Mouse (Mus musculus): ENCODE data around the gene Avil. TPM values are rescaled to one million over a fixed set of nuclear protein-coding genes. Genes with fewer than 3 reads are reported as not detected.

Gene Avil
- total and polyA plus RNA-seq, 3 experiments: 2.7 to 20.0 (median 8.2) TPM

DNA sequence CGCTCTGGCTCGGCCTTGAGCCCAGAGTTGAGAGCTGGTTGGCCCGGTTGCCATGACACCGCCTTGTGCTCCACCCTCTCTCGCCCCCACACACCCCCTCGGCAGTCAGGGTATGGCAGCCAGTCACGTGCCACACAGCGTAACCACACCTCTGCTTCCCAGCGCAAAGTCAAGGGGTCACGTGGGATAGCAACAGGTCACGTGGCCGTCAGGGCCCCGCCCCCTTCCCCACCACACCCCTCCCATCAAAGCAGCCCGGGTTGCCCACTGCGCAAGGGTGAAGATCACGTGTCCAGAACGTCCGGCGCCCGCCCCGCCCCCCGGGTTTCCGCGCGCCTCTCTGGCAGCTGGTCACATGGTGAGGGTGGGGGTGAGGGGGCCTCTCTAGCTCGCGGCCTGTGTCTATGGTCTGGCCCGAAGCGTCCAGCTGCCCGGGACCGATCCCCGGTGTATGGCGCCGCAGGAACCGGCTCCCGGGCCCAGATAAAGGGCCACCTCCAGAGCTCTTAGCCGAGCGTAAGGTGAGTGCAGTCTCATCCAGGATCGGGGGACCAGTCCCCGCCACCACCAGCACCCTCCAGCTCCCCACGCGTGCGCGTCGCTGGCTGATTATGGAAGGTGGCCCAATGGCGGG is 62.8 kb downstream of the Avil start, which contains the start of gene Cdk4:
Gene Cdk4 (plus strand): TSS at position 296 of the 634 bp plus-strand sequence.
- peaks cover 8 to 45% of the 10 kb centered on the region in 2 experiments for H3K4me1 ChIP-seq (ENCODE audit: control insufficient read depth in 1 of 2, insufficient read depth in 2 of 2)
- in situ Hi-C loops (cut with MboI; ENCODE audit: low pct_ligation_motif_present, low pct_unique_long_range_greater_than_20kb, low sequenced_read_pairs): no loop called here
- no peak for TF ChIP-seq CTCF (conservative IDR thresholded peaks at IDR 0.05 in 1 of 2, IDR thresholded peaks at IDR 0.05 in 1 of 2; ENCODE audit: low read depth in 2 of 2, low read length in 2 of 2)
- TF ChIP-seq ZMIZ1 (IDR thresholded peaks at IDR 0.05; ENCODE audit: low read depth, low read length): no peak
- peak; percentile 49 for TF ChIP-seq IRF4 (IDR thresholded peaks at IDR 0.05; ENCODE audit: low read depth, low read length)
- peak; percentile 67; the same call in 1 of the 2 replicates for TF ChIP-seq MEF2A (IDR thresholded peaks at IDR 0.05; ENCODE audit: borderline replicate concordance, low read depth, low read length)
- no peak for TF ChIP-seq MAFK (IDR thresholded peaks at IDR 0.05; ENCODE audit: insufficient replicate concordance, low read length)
- TF ChIP-seq ELF1 (IDR thresholded peaks at IDR 0.05; ENCODE audit: low read depth, low read length): peak; percentile 70
- TF ChIP-seq ETS1 (conservative IDR thresholded peaks at IDR 0.05; ENCODE audit: low read depth, low read length): peak; percentile 29
- no peak for TF ChIP-seq E2F4 (IDR thresholded peaks at IDR 0.05; ENCODE audit: insufficient replicate concordance, low read depth, low read length)
- TF ChIP-seq CHD1 (IDR thresholded peaks at IDR 0.05; ENCODE audit: low read depth, low read length): no peak
- peak; percentile 88 for TF ChIP-seq SIN3A (IDR thresholded peaks at IDR 0.05; ENCODE audit: low read length)
- no peak for TF ChIP-seq JUN (IDR thresholded peaks at IDR 0.05; ENCODE audit: insufficient read depth, low read depth, low read length)
- no peak for TF ChIP-seq ZNF384 (IDR thresholded peaks at IDR 0.05; ENCODE audit: low read depth, low read length)
- TF ChIP-seq MXI1 (IDR thresholded peaks at IDR 0.05; ENCODE audit: low read depth, low read length): peak; percentile 91
- no peak for TF ChIP-seq SMC3 (IDR thresholded peaks at IDR 0.05; ENCODE audit: low read depth, low read length)
- peak; percentile 88 for TF ChIP-seq NELFE (IDR thresholded peaks at IDR 0.05; ENCODE audit: low read depth, low read length)
- no peak for TF ChIP-seq CHD2 (IDR thresholded peaks at IDR 0.05; ENCODE audit: low read length)
- peak; percentile 97 for TF ChIP-seq MAZ (IDR thresholded peaks at IDR 0.05; ENCODE audit: low read depth, low read length)
- TF ChIP-seq JUND (conservative IDR thresholded peaks at IDR 0.05; ENCODE audit: low read depth, low read length): no peak
- peak; percentile 72; the same call in 1 of the 2 replicates for TF ChIP-seq POLR2AphosphoS2 (IDR thresholded peaks at IDR 0.05; ENCODE audit: low read depth, low read length)
- peak; percentile 89 for TF ChIP-seq TCF12 (IDR thresholded peaks at IDR 0.05; ENCODE audit: low read depth, low read length)
- no peak for TF ChIP-seq ZC3H11A (IDR thresholded peaks at IDR 0.05; ENCODE audit: low read depth, low read length)
- no peak for TF ChIP-seq MYC (IDR thresholded peaks at IDR 0.05; ENCODE audit: low read depth, low read length)
- peak; percentile 33; the same call in 1 of the 2 replicates for TF ChIP-seq UBTF (IDR thresholded peaks at IDR 0.05; ENCODE audit: low read depth, low read length)
- TF ChIP-seq EP300 (IDR thresholded peaks at IDR 0.05; ENCODE audit: low read length): no peak
- peak; percentile 100 for TF ChIP-seq MAX (IDR thresholded peaks at IDR 0.05; ENCODE audit: low read length)
- TF ChIP-seq RAD21 (IDR thresholded peaks at IDR 0.05; ENCODE audit: low read depth, low read length): no peak
- no peak for TF ChIP-seq ZKSCAN1 (IDR thresholded peaks at IDR 0.05; ENCODE audit: borderline replicate concordance, low read depth, low read length)
- TF ChIP-seq NRF1 (IDR thresholded peaks at IDR 0.05; ENCODE audit: low read depth, low read length): peak; percentile 84
- no peak for TF ChIP-seq GABPA (IDR thresholded peaks at IDR 0.05; ENCODE audit: insufficient replicate concordance, low read depth, low read length)
- peak; percentile 81 for TF ChIP-seq HCFC1 (IDR thresholded peaks at IDR 0.05; ENCODE audit: low read depth, low read length)
- no peak for TF ChIP-seq PAX5 (IDR thresholded peaks at IDR 0.05; ENCODE audit: low read length)
- peak; percentile 98 for TF ChIP-seq BHLHE40 (IDR thresholded peaks at IDR 0.05; ENCODE audit: low read depth, low read length)
- TF ChIP-seq TBP (conservative IDR thresholded peaks at IDR 0.05; ENCODE audit: low read depth, low read length): 0 out of 2 replicates have a peak, but pooled peaks have one; percentile 47
- no peak for TF ChIP-seq RCOR1 (conservative IDR thresholded peaks at IDR 0.05; ENCODE audit: low read depth, low read length)
- TF ChIP-seq POLR2A (IDR thresholded peaks at IDR 0.05; ENCODE audit: low read depth, low read length): peak; percentile 89
- TF ChIP-seq USF2 (conservative IDR thresholded peaks at IDR 0.05; ENCODE audit: low read depth, low read length): peak; percentile 100
- TF ChIP-seq KAT2A (IDR thresholded peaks at IDR 0.05; ENCODE audit: insufficient replicate concordance, low read length): 0 out of 2 replicates have a peak, but pooled peaks have one; percentile 69
- TF ChIP-seq USF1 (IDR thresholded peaks at IDR 0.05; ENCODE audit: low read depth, low read length): peak; percentile 99
- peak within 1 kb of the TSS; percentile 93 for H3K9ac ChIP-seq (ENCODE audit: insufficient read depth, low read depth)
- peaks cover 21% of the 10 kb centered on the region for H3K79me2 ChIP-seq (replicated peaks; ENCODE audit: control insufficient read depth, extremely low read depth, insufficient read depth, poor library complexity, severe bottlenecking)
- dilution Hi-C loops (cut with MboI; ENCODE audit: extremely low pct_ligation_motif_present, extremely low pct_unique_long_range_greater_than_20kb, low sequenced_read_pairs): no loop called here
- peak within 1 kb of the TSS; percentile 33; the same call in 1 of the 2 replicates for H3K27ac ChIP-seq (ENCODE audit: insufficient read depth, low read depth)
- peaks cover 33% of the 10 kb centered on the region for H3K27me3 ChIP-seq (replicated peaks)
- no peaks in the 10 kb centered on the region for H3K9me3 ChIP-seq (replicated peaks; ENCODE audit: low read length)
- peak within 1 kb of the TSS; percentile 74 for H3K4me2 ChIP-seq (ENCODE audit: insufficient read depth, low read depth, poor library complexity, severe bottlenecking)
- H3K4me3 ChIP-seq (replicated peaks in 1 of 3; ENCODE audit: low read depth in 2 of 3, low read length in 2 of 3, poor library complexity in 1 of 3): peak within 1 kb of the TSS; percentile 83 to 96 (median 89)
- H3K36me3 ChIP-seq (replicated peaks in 1 of 2; ENCODE audit: control insufficient read depth in 1 of 2, insufficient read depth in 1 of 2, low read length in 1 of 2): peaks cover 34 to 40% of the 10 kb centered on the region in 2 experiments
- peak; percentile 98 for DNase-seq (ENCODE audit: extremely low read depth)
